Mouse (Mus musculus) B cell, adult 2 months (primary cell): ENCODE measurements around the gene Cdpf1.

ENCODE experiments used
- DNase-seq, 2 experiments: peaks; one replicate each; pipeline ENCODE4 v3.0.0; 2022

Gene Cdpf1

GRCm38 (mm10) chr15:85757768-85758167 lies 53.7 kb downstream of the Cdpf1 start:
- peak in 1 of 2 experiments; percentile 19 for DNase-seq
